9 mouse cellular contexts compared by ENCODE assay signal in the genomic region with DNA sequence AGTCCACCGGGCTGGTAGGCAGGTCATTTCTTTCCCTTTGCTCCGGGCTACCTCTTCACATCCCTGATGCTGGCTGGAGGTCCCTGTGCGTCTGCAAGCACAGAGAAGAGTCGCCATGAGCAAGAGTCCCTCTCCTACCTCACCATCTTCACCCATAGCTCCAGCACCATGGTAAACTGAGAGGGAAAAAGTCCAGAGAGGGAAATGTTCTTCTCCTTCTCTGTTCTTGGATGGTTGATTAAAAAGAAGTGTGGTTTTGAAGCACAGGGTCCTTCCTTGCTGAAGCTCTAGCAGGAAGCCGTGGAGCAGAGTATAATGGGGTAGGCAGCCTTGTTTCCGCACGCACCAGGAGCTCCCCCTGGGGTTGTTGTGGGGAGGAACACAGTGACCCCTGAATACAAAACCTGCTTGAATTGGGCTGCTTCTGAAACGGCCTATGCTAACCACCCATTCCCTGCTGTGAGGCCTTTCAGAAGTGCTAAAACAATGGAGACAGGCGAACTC. TPM values are rescaled to one million over a fixed set of nuclear protein-coding genes. Genes with fewer than 3 reads are reported as not detected.
DNase-seq lines count a peak whose midpoint lies in the region; ATAC-seq lines count a peak whose summit lies in the region.
"Had no signal": no experiment of that assay in that cellular context is flagged by ENCODE, and none has a peak within 500 bp of the region (broad histone marks: within the 10 kb centered on the region; RNA-seq: fewer than 3 reads in every experiment).

No protein-coding gene starts in this region.

- H3K9ac ChIP-seq in heart, embryonic 14.5 days (ENCODE audit: low read length) = peak overlapping the region; percentile 51
- no peak overlapping the region; the same call in 1 of the 2 replicates for H3K9ac ChIP-seq in embryonic facial prominence, embryonic 12.5 days
- no peak overlapping the region for H3K9ac ChIP-seq in limb, embryonic 13.5 days
- no peak overlapping the region for H3K9ac ChIP-seq in stomach, embryonic 16.5 days (ENCODE audit: low read length)

- peak overlapping the region; percentile 51 to 63 for H3K4me3 ChIP-seq in heart, embryonic 14.5 days (ENCODE audit: control insufficient read depth in 1 of 2, insufficient read depth in 1 of 2, low read depth in 1 of 2, low read length in 2 of 2)
- H3K4me3 ChIP-seq in embryonic facial prominence, embryonic 12.5 days = peak overlapping the region; percentile 56
- H3K4me3 ChIP-seq in limb, embryonic 13.5 days = peak overlapping the region; percentile 56
- H3K4me3 ChIP-seq in stomach, embryonic 16.5 days (replicated peaks; ENCODE audit: low read length) = peak overlapping the region; percentile 67

- intact Hi-C loops in heart, postnatal 36 days (cut with DNase I) = no loop called here

- no peak for DNase-seq in heart, postnatal 36 days
- DNase-seq in ES-CJ7 (ENCODE audit: low read depth, low spot score) = peak; percentile 26
- no peak for DNase-seq in ovary, postnatal 36 days (ENCODE audit: low spot score)

- no peak overlapping the region for H3K27ac ChIP-seq in heart, embryonic 14.5 days (replicated peaks in 1 of 2; ENCODE audit: control insufficient read depth in 1 of 2, insufficient read depth in 1 of 2, low read depth in 2 of 2, low read length in 2 of 2)
- H3K27ac ChIP-seq in embryonic facial prominence, embryonic 12.5 days = no peak overlapping the region
- H3K27ac ChIP-seq in limb, embryonic 13.5 days = no peak overlapping the region
- H3K27ac ChIP-seq in stomach, embryonic 16.5 days (ENCODE audit: low read length) = no peak overlapping the region

- no peaks in the 10 kb centered on the region for H3K9me3 ChIP-seq in heart, embryonic 14.5 days (ENCODE audit: control insufficient read depth, low read length)
- H3K9me3 ChIP-seq in embryonic facial prominence, embryonic 12.5 days = no peaks in the 10 kb centered on the region
- H3K9me3 ChIP-seq in limb, embryonic 13.5 days = no peaks in the 10 kb centered on the region
- no peaks in the 10 kb centered on the region for H3K9me3 ChIP-seq in stomach, embryonic 16.5 days (replicated peaks; ENCODE audit: control insufficient read depth, low read length)

- 3% methylated on average over 9 of the region's 9 CpGs for WGBS in heart, embryonic 14.5 days
- WGBS in embryonic facial prominence, embryonic 12.5 days = 2% methylated on average over 9 of the region's 9 CpGs
- 3% methylated on average over 9 of the region's 9 CpGs for WGBS in limb, embryonic 13.5 days
- 6% methylated on average over 9 of the region's 9 CpGs for WGBS in stomach, embryonic 16.5 days

- H3K4me1 ChIP-seq in heart, embryonic 14.5 days (ENCODE audit: control insufficient read depth in 2 of 2, insufficient read depth in 2 of 2, low read length in 2 of 2) = peaks cover 6 to 13% of the 10 kb centered on the region in 2 experiments; a peak in 3 of 4 replicates
- H3K4me1 ChIP-seq in embryonic facial prominence, embryonic 12.5 days = peaks cover 7% of the 10 kb centered on the region
- H3K4me1 ChIP-seq in limb, embryonic 13.5 days = peaks cover 13% of the 10 kb centered on the region
- peaks cover 6% of the 10 kb centered on the region; the same call in 1 of the 2 replicates for H3K4me1 ChIP-seq in stomach, embryonic 16.5 days (ENCODE audit: control insufficient read depth, insufficient read depth, low read length)

- peaks cover 20% of the 10 kb centered on the region for H3K27me3 ChIP-seq in heart, embryonic 14.5 days (ENCODE audit: control insufficient read depth, insufficient read depth, low read length)
- H3K27me3 ChIP-seq in embryonic facial prominence, embryonic 12.5 days = peaks cover 29% of the 10 kb centered on the region
- peaks cover 49% of the 10 kb centered on the region for H3K27me3 ChIP-seq in limb, embryonic 13.5 days
- peaks cover 8% of the 10 kb centered on the region for H3K27me3 ChIP-seq in stomach, embryonic 16.5 days (ENCODE audit: control insufficient read depth, insufficient read depth, low read length)

- no peak for ATAC-seq in heart, embryonic 14.5 days (ENCODE audit: insufficient number of reproducible peaks, insufficient read depth, low FRiP score, low read depth)
- no peak for ATAC-seq in embryonic facial prominence, embryonic 12.5 days (ENCODE audit: insufficient number of reproducible peaks, insufficient read depth, low FRiP score, low TSS enrichment)
- ATAC-seq in limb, embryonic 13.5 days (ENCODE audit: low FRiP score, low read depth) = no peak
- ATAC-seq in stomach, embryonic 16.5 days (ENCODE audit: insufficient read depth, low FRiP score) = no peak
- no peak for ATAC-seq in granulocyte monocyte progenitor cell, adult 5-6 weeks (replicated peaks; ENCODE audit: poor library complexity, severe bottlenecking)

- peak overlapping the region; percentile 99 for H3K4me2 ChIP-seq in heart, embryonic 14.5 days (ENCODE audit: low read length)
- peak overlapping the region; percentile 97 for H3K4me2 ChIP-seq in embryonic facial prominence, embryonic 12.5 days (replicated peaks)
- H3K4me2 ChIP-seq in limb, embryonic 13.5 days (replicated peaks) = peak overlapping the region; percentile 98
- peak overlapping the region; percentile 100 for H3K4me2 ChIP-seq in stomach, embryonic 16.5 days (ENCODE audit: low read depth, low read length)

- no peaks in the 10 kb centered on the region for H3K36me3 ChIP-seq in heart, embryonic 14.5 days (ENCODE audit: control insufficient read depth, insufficient read depth, low read length)
- H3K36me3 ChIP-seq in embryonic facial prominence, embryonic 12.5 days = no peaks in the 10 kb centered on the region
- H3K36me3 ChIP-seq in limb, embryonic 13.5 days = no peaks in the 10 kb centered on the region
- H3K36me3 ChIP-seq in stomach, embryonic 16.5 days (ENCODE audit: control insufficient read depth, insufficient read depth, low read length) = no peaks in the 10 kb centered on the region
- H3K36me3 ChIP-seq: G1E had no signal

RNA-seq across cellular contexts. Expression of gene Nrcam, which starts 1.6 kb away (rescaled TPM):
- 0.67 and 1.3 TPM in 2 replicates for polyA plus RNA-seq in heart, embryonic 14.5 days (2014; fragmentation: Nextera tagmentation; extraction: Ambion mirVana)
- under 1 TPM; 0.30 to 0.94 TPM for total RNA-seq in heart, postnatal 36 days (2021)
- polyA plus RNA-seq in embryonic facial prominence, embryonic 12.5 days (2016; fragmentation: Nextera tagmentation; extraction: Ambion mirVana) = 9.5 and 13.3 TPM in 2 replicates
- polyA plus RNA-seq in limb, embryonic 13.5 days (2015; fragmentation: Nextera tagmentation; extraction: Ambion mirVana) = 2.9 and 3.0 TPM in 2 replicates
- polyA plus RNA-seq in stomach, embryonic 16.5 days (2015; fragmentation: Nextera tagmentation; extraction: Ambion mirVana) = 4.7 and 5.7 TPM in 2 replicates
- 1.5 TPM in 1 of 2 replicates, not detected in the other for total RNA-seq in granulocyte monocyte progenitor cell, adult 5-6 weeks (2014; fragmentation: Nextera tagmentation)
- total RNA-seq in granulocyte monocyte progenitor cell, adult 5-6 weeks (2017) = 0.13 and 0.67 TPM in 2 replicates
- polyA plus RNA-seq: G1E had no signal
